Mouse (Mus musculus): ENCODE data around the gene Epb41l5.

Gene Epb41l5

DNA sequence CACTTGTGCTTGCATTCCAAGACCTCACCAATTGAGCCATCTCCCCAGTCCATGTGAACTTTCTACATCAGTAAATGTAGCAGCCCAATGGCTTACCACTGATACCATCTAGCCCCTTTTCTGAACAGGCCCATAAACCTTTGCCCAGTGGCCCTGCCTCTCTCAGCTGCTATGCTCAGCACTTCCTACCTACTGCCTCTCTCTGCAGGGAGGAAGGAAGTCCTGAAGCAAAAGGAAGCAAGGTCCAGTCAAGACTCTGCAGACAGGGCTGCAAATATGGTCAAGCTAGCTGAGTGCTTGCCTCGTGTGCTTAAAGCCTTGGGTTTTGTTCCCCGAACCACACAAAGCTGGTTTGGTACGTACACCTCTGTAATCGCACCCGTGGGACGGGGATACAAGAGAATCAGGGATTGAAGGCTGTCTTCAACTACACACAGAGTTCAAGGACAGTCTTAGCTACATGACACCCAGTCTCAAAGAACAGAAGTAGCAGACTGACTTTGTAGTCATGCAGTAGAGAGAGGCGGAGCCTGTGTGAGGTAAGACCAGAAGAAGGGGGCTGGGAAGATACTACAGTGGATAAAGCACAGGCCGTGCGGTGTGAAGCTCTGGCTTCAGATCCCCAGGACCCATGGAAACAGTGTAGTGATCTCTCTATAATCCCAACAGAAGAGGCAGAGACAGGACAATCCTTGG is 150.1 kb downstream of the Epb41l5 start:
- no peak for DNase-seq

DNA sequence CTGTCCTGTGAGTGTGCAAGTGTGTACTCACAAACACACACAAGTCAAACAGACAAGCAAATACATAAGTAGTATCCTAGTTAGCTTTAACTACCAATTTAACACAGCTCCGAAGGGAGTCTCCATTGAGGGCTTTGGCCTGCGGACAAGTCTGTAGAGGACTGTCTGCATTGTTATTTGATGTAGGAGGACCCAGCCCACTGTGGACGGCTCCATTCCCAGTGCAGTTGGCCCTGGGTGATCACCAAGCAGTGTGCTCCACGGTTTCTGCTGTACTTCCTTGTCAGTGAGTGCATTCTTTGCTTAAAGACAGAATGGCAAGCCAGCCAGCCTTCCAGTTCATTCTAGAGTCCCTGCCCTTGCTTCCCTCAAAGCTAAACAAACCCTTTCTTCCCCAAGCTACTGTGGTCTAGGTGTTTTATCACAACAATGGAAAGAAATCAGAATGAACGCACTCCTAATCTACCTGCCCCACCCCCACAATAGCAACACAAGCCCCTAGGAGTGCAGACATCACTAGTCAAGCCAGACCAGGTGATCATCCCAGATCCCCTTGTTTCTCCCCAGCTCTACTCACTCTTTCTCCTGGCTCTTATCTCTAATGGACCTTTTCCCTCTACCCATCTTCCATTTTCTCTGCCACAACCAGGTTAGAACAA is 151.3 kb downstream of the Epb41l5 start:
- no peak for DNase-seq

DNA sequence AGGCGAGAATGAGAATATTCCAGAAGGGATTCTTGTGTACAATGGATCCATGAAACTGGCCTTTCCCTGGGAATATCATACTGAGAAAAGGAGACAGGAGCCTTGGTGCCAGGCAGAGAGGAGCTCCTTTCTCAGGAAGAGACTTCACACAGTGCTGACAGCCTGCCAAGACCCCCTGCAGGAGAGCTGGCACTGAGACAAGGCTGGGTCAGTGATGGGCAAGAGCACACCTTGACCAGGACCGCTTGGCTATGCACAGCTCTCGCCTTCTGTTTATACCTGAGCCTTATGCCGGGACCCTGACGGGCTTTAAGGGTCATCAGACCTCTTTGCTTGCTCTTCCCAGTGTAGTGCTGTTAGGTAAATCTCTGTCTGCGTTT is 153.4 kb downstream of the Epb41l5 start:
- peak; percentile 96 to 97 for DNase-seq

Measured in cerebellum, postnatal 14 days (tissue).